Mouse (Mus musculus) stomach, postnatal 0 days (tissue): ENCODE data around the gene Lman2l. TPM values are rescaled to one million over a fixed set of nuclear protein-coding genes. Genes with fewer than 3 reads are reported as not detected.

Experiments used
- ATAC-seq: fragments of 200-750 bp; cut with Nextera tagmentation; 2 replicates; pipeline ENCODE4 v1.8.0; 2017; ENCODE audit not compliant: low FRiP score, low TSS enrichment
- DNase-seq: peaks from one replicate; pipeline ENCODE4 v3.0.0-alpha.2; 2016; ENCODE audit warnings: low spot score
- H3K27ac ChIP-seq: fragments of 300-500 bp; sonication (generic); replicated peaks from 2 replicates; pipeline ENCODE4 v1.5.1; 2014; ENCODE audit warnings: mild to moderate bottlenecking, control low read depth
- H3K27me3 ChIP-seq: fragments of 300-500 bp; sonication (generic); 2 replicates; pipeline ENCODE4 v1.6.1; 2014; ENCODE audit warnings: low read length; ENCODE audit not compliant: control insufficient read depth, insufficient read depth
- H3K36me3 ChIP-seq: fragments of 300-500 bp; sonication (generic); 2 replicates; pipeline ENCODE4 v1.6.1; 2014; ENCODE audit warnings: low read length, mixed read lengths; ENCODE audit not compliant: control insufficient read depth, insufficient read depth
- H3K4me1 ChIP-seq: fragments of 300-500 bp; sonication (generic); replicated peaks from 2 replicates; pipeline ENCODE4 v1.6.1; 2014; ENCODE audit warnings: antibody characterized with exemption; ENCODE audit not compliant: control insufficient read depth, insufficient read depth
- H3K4me2 ChIP-seq: fragments of 300-500 bp; sonication (generic); replicated peaks from 2 replicates; pipeline ENCODE4 v1.6.1; 2014; ENCODE audit warnings: low read depth, mild to moderate bottlenecking, control low read depth, moderate library complexity
- H3K4me3 ChIP-seq: fragments of 300-500 bp; sonication (generic); 2 replicates; pipeline ENCODE4 v1.5.1; 2014; ENCODE audit warnings: low read depth, low read length, control low read depth
- H3K9ac ChIP-seq: fragments of 300-500 bp; sonication (generic); 2 replicates; pipeline ENCODE4 v1.6.1; 2014; ENCODE audit warnings: mild to moderate bottlenecking, low read length, control low read depth, mixed read lengths
- H3K9me3 ChIP-seq: fragments of 300-500 bp; sonication (generic); 2 replicates; pipeline ENCODE4 v1.6.1; 2016; ENCODE audit warnings: low read length; ENCODE audit not compliant: control insufficient read depth
- CTCF ChIP-seq: IDR thresholded peaks from 2 replicates; pipeline ENCODE4 v1.5.1; 2016; ENCODE audit warnings: antibody characterized with exemption, low read depth, mild to moderate bottlenecking, moderate library complexity
- EP300 ChIP-seq: optimal IDR thresholded peaks from 2 replicates; pipeline ENCODE3; 2016; ENCODE audit warnings: antibody characterized with exemption
- WGBS: fragments of 180-500 bp; shearing (Covaris S2); extraction: QIAGEN DNeasy Blood & Tissue Kit; methylation state at CpG from one replicate; pipeline ENCODE4 v1.1.7; 2014; 5-methylcytosine and 5-hydroxymethylcytosine counted together
- polyA plus RNA-seq: library from polyadenylated mRNA; unstranded; fragments of >200 nt; fragmentation: Nextera tagmentation; extraction: Ambion mirVana; gene quantifications from 2 replicates; pipeline ENCODE4 v1.2.1, GENCODE M21; 2015

Gene Lman2l
- polyA plus RNA-seq, result 15.7 and 16.5 TPM in 2 replicates

- no peak for TF ChIP-seq EP300
- TF ChIP-seq CTCF, result peak; percentile 24; the same call in 1 of the 2 replicates
- H3K27ac ChIP-seq, result peak within 1 kb of the TSS; percentile 73
Observed at GRCm38 (mm10) chr1:36444471-36445464, at the start of gene Lman2l. Gene Lman2l (minus strand): TSS chr1:36445271.

DNA sequence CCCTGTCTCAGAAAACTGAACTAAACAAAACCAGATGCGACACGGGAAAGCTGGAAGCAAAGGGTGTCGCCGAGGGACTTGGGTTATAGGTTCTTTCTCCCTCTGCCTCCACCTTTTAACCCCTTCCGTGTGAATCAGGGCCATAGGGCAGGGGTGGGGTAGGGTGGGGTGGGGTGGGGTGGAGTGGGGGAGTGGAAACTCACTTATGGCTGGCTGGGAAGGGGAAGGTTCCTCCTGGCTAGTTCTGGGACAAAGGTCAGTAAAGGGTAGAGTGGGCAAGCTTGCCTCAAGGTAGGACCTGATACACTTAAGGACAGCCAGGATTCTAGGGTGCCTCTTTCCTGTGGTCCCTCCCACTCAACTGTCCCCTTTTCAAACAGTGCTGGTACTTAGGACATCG is 48.2 kb upstream of the Lman2l start:
- DNase-seq (no peak), ATAC-seq (no peak; the same call in 1 of the 2 replicates)
- WGBS, result 61% methylated on average over 6 of the region's 6 CpGs
- Histone ChIP-seq H3K9me3 (no peaks in the 10 kb centered on the region), H3K4me1 (0 out of 2 replicates have a peak, but pooled peaks cover 4% of the 10 kb centered on the region), H3K27me3 (no peaks in the 10 kb centered on the region), H3K4me3 (no peak overlapping the region), H3K9ac (no peak overlapping the region), H3K36me3 (no peaks in the 10 kb centered on the region), H3K4me2 (no peak overlapping the region), H3K27ac (0 out of 2 replicates have a peak overlapping the region, but pooled peaks have one; percentile 18)
- TF ChIP-seq CTCF (no peak), EP300 (no peak)

More at GRCm38 (mm10) chr1:36444471-36445464, at the start of gene Lman2l:
- H3K27me3 ChIP-seq, result no peaks in the 10 kb centered on the region
- peak within 1 kb of the TSS; percentile 96 for H3K4me2 ChIP-seq
- peak within 1 kb of the TSS; percentile 79 for H3K4me3 ChIP-seq
- ATAC-seq, result peak; percentile 99
- H3K4me1 ChIP-seq, result no peaks in the 10 kb centered on the region
- peak; percentile 97 for DNase-seq
- no peaks in the 10 kb centered on the region for H3K9me3 ChIP-seq
- WGBS, result under 1% methylated on average over 57 of the region's 57 CpGs
- H3K36me3 ChIP-seq, result no peaks in the 10 kb centered on the region
- peak within 1 kb of the TSS; percentile 80 for H3K9ac ChIP-seq

DNA sequence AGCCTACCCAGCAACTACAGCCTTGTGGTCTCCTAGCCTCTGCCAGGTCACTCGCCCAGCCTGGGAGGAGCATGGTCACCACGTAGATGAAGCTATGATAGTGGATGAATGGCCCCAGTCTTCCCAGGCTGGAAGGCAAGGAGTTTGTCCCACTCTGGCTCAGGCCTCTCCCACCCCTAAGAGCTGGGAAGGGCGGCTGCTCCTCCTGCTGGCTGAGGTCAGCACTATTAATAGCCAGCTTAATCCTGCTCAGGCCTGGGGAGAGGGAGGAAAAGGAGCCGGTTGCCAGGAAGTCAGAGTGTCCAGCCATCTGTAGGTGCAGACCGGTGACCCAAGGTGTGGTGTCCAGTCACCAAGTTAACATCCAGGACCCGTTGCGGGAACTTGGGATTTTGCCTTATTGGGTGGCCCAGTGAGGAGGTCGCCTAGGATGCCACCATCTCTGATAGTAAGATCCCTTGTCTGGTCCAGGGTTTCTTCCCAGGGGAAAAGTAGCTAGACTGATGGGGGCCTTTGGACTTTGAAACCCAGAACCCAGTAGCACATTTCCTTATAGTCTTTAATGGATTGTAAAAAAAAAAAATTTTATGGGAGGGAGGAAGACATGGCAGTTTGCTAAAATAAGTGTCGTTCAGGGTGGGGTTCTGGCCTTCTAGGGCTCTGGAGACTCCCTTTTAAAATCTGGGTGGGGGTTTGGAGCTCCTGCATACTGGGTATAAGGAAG is 47.5 kb upstream of the Lman2l start:
- TF ChIP-seq CTCF (peak; percentile 88), EP300 (no peak)
- H3K4me1 ChIP-seq, result 0 out of 2 replicates have a peak, but pooled peaks cover 4% of the 10 kb centered on the region
- peak; percentile 95 for ATAC-seq
- peak; percentile 83 for DNase-seq
- WGBS, result 41% methylated on average over 9 of the region's 9 CpGs
- H3K9ac ChIP-seq, result peak overlapping the region; percentile 45; the same call in 1 of the 2 replicates
- H3K4me2 ChIP-seq, result no peak overlapping the region
- no peaks in the 10 kb centered on the region for H3K36me3 ChIP-seq
- no peaks in the 10 kb centered on the region for H3K9me3 ChIP-seq
- no peak overlapping the region for H3K4me3 ChIP-seq
- peak overlapping the region; percentile 45; the same call in 1 of the 2 replicates for H3K27ac ChIP-seq
- H3K27me3 ChIP-seq, result no peaks in the 10 kb centered on the region

GRCm38 (mm10) chr1:36489661-36490060 is 44.6 kb upstream of the Lman2l start:
- DNase-seq (no peak), ATAC-seq (no peak)
- H3K36me3 ChIP-seq, result no peaks in the 10 kb centered on the region
- no peak overlapping the region for H3K4me3 ChIP-seq
- no peaks in the 10 kb centered on the region for H3K27me3 ChIP-seq
- 0 out of 2 replicates have a peak, but pooled peaks cover 4% of the 10 kb centered on the region for H3K4me1 ChIP-seq
- H3K27ac ChIP-seq, result no peak overlapping the region
- WGBS, result 77% methylated on average over 6 of the region's 6 CpGs
- H3K9me3 ChIP-seq, result no peaks in the 10 kb centered on the region
- H3K4me2 ChIP-seq, result no peak overlapping the region
- no peak overlapping the region for H3K9ac ChIP-seq
- no peak for TF ChIP-seq CTCF
- no peak for TF ChIP-seq EP300

DNA sequence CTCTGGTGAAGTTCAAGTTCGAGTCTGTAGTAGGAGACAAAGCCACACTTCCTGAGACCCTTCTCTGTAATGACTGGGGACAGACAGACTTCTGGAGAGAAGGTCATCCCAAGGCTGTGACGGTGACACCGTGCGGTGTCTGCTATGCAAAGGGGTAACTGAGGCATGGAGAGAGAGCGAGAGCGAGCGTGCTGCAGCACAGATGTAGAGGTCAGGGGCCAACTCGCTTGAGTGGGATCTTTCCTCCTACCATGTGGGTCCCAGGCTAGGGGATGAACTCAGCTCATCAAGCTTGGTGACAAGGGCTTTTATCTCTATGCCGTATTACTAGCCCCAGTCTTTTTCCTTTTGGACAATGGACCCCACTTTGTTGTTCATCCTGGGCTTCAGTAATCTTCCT is 42.0 kb upstream of the Lman2l start:
- Histone ChIP-seq H3K4me1 (0 out of 2 replicates have a peak, but pooled peaks cover under 1% of the 10 kb centered on the region), H3K36me3 (no peaks in the 10 kb centered on the region), H3K27ac (no peak overlapping the region), H3K9ac (no peak overlapping the region), H3K4me2 (no peak overlapping the region), H3K27me3 (no peaks in the 10 kb centered on the region), H3K9me3 (no peaks in the 10 kb centered on the region), H3K4me3 (no peak overlapping the region)
- TF ChIP-seq CTCF, result no peak
- no peak for TF ChIP-seq EP300
- ATAC-seq, result no peak
- WGBS, result 92% methylated on average over 9 of the region's 9 CpGs
- DNase-seq, result no peak
